Mouse (Mus musculus) hindbrain, postnatal 0 days (tissue): ENCODE data around the gene H2-T24. TPM values are rescaled to one million over a fixed set of nuclear protein-coding genes. Genes with fewer than 3 reads are reported as not detected.
A peak's percentile ranks its signal among the peaks of the same experiment; 100 is the strongest.

Experiments used
- ATAC-seq: fragments of 200-750 bp; cut with Nextera tagmentation; 2 replicates; pipeline ENCODE4 v1.8.0; 2017; ENCODE audit warnings: mild to moderate bottlenecking, moderate TSS enrichment, moderate library complexity
- DNase-seq: peaks from one replicate; pipeline ENCODE4 v3.0.0-alpha.2; 2015; ENCODE audit warnings: low spot score
- H3K27ac ChIP-seq: fragments of 300-500 bp; sonication (generic); 2 replicates; pipeline ENCODE4 v1.5.1; 2014; ENCODE audit warnings: mild to moderate bottlenecking
- H3K27me3 ChIP-seq: fragments of 300-500 bp; sonication (generic); 2 replicates; pipeline ENCODE4 v1.6.1; 2014; ENCODE audit warnings: low read length, mixed read lengths; ENCODE audit not compliant: insufficient read depth
- H3K36me3 ChIP-seq: fragments of 300-500 bp; sonication (generic); 2 replicates; pipeline ENCODE4 v1.6.1; 2014; ENCODE audit warnings: low read length, mixed read lengths; ENCODE audit not compliant: insufficient read depth
- H3K4me1 ChIP-seq: fragments of 300-500 bp; sonication (generic); 2 replicates; pipeline ENCODE4 v1.6.1; 2014; ENCODE audit warnings: antibody characterized with exemption, low read length, mixed read lengths; ENCODE audit not compliant: insufficient read depth
- H3K4me2 ChIP-seq: fragments of 300-500 bp; sonication (generic); 2 replicates; pipeline ENCODE4 v1.6.1; 2014; ENCODE audit warnings: low read depth, mild to moderate bottlenecking, low read length, moderate library complexity, mixed read lengths
- H3K4me3 ChIP-seq: fragments of 300-500 bp; sonication (generic); 2 replicates; pipeline ENCODE4 v1.5.1; 2014; ENCODE audit warnings: low read length
- H3K9ac ChIP-seq: fragments of 300-500 bp; sonication (generic); replicated peaks from 2 replicates; pipeline ENCODE4 v1.6.1; 2014; ENCODE audit warnings: mild to moderate bottlenecking, low read length, moderate library complexity, mixed read lengths
- H3K9me3 ChIP-seq: fragments of 300-500 bp; sonication (generic); 2 replicates; pipeline ENCODE4 v1.6.1; 2016; ENCODE audit warnings: low read length, mixed read lengths
- CTCF ChIP-seq: IDR thresholded peaks from 2 replicates; pipeline ENCODE4 v1.5.1; 2016; ENCODE audit warnings: antibody characterized with exemption, control low read depth, low read depth
- WGBS: fragments of 180-500 bp; shearing (Covaris S2); extraction: QIAGEN DNeasy Blood & Tissue Kit; methylation state at CpG from one replicate; pipeline ENCODE4 v1.1.7; 2014; 5-methylcytosine and 5-hydroxymethylcytosine counted together
- polyA plus RNA-seq: library from polyadenylated mRNA; unstranded; fragments of >200 nt; fragmentation: Nextera tagmentation; extraction: Ambion mirVana; gene quantifications from 2 replicates; pipeline ENCODE4 v1.2.1, GENCODE M21; 2015
- total RNA-seq: library from RNA; depleted of rRNA; stranded (reverse); fragments of >200 nt; gene quantifications from 2 replicates; pipeline ENCODE4 v1.2.3, GENCODE M21; 2014

Gene H2-T24
- total and polyA plus RNA-seq, 2 experiments from 2014 or later = 0.10 to 7.1 TPM

DNA sequence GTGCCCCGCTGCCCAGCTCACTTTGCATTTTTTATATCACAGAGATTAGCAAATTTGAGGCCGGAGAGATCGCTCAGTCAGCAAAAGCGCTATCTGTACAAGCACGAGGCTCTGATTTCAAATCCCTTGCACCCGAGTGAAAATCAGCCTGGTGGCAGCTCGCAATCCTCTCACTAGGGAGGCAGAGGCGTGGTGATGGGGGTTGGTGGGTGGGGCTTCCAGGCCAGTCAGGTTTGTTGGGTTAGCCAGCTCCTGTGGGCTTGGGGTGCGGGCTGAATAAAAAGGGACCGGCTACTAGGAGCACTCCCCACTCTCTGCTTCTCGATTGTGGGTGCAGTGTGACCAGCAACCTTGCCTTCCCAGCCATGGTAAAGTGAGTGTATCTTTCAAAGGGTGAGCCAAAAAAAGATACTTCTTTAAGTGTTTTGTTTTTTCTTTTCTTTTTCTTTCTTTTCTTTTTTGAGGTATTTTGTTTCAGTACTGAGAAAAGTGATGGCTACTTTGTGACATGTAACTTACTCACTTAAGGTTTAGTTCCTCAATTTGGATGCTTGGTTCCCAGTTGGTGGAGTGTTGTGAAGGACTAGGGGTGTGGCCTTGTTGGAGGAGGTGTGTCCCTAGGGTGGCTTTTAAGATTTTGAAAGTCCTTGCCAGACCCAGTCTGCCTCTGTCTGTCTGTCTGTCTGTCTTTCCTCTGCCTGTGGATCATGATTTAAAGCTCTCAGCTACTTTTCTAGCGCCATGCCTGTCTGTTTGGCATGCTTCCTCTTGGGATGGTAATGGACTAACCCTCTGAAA is 22.4 kb downstream of the H2-T24 start:
- H3K9ac ChIP-seq = no peak overlapping the region
- H3K4me2 ChIP-seq = no peak overlapping the region

GRCm38 (mm10) chr17:35996949-35997348 is 23.4 kb downstream of the H2-T24 start:
- TF ChIP-seq CTCF = peak; percentile 100

More for the DNA sequence above, 22.4 kb downstream of the H2-T24 start:
- Histone ChIP-seq H3K36me3 (no peaks in the 10 kb centered on the region), H3K27ac (no peak overlapping the region), H3K27me3 (no peaks in the 10 kb centered on the region), H3K4me1 (no peaks in the 10 kb centered on the region), H3K9me3 (no peaks in the 10 kb centered on the region), H3K4me3 (no peak overlapping the region)
- ATAC-seq (no peak), DNase-seq (no peak)
- no peak for TF ChIP-seq CTCF
- WGBS = 52% methylated on average over 12 of the region's 12 CpGs

GRCm38 (mm10) chr17:35994879-35995240 is 25.5 kb downstream of the H2-T24 start:
- no peak for TF ChIP-seq CTCF
- peak overlapping the region; percentile 65 for H3K9ac ChIP-seq
- H3K9me3 ChIP-seq = no peaks in the 10 kb centered on the region
- DNase-seq (peak; percentile 23), ATAC-seq (no peak)
- no peaks in the 10 kb centered on the region for H3K4me1 ChIP-seq
- H3K4me2 ChIP-seq = peak overlapping the region; percentile 66
- 3% methylated on average over 14 of the region's 14 CpGs for WGBS
- peak overlapping the region; percentile 57 for H3K4me3 ChIP-seq
- peak overlapping the region; percentile 77 for H3K27ac ChIP-seq
- H3K36me3 ChIP-seq = no peaks in the 10 kb centered on the region
- H3K27me3 ChIP-seq = no peaks in the 10 kb centered on the region

More at GRCm38 (mm10) chr17:35996949-35997348, 23.4 kb downstream of the H2-T24 start:
- no peak overlapping the region for H3K27ac ChIP-seq
- H3K4me3 ChIP-seq = no peak overlapping the region
- ATAC-seq (peak; percentile 68), DNase-seq (peak; percentile 96)
- no peak overlapping the region for H3K4me2 ChIP-seq
- no peaks in the 10 kb centered on the region for H3K9me3 ChIP-seq
- H3K27me3 ChIP-seq = no peaks in the 10 kb centered on the region
- H3K36me3 ChIP-seq = no peaks in the 10 kb centered on the region
- 2% methylated on average over 11 of the region's 11 CpGs for whole genome bisulfite sequencing
- H3K9ac ChIP-seq = no peak overlapping the region
- no peaks in the 10 kb centered on the region for H3K4me1 ChIP-seq

DNA sequence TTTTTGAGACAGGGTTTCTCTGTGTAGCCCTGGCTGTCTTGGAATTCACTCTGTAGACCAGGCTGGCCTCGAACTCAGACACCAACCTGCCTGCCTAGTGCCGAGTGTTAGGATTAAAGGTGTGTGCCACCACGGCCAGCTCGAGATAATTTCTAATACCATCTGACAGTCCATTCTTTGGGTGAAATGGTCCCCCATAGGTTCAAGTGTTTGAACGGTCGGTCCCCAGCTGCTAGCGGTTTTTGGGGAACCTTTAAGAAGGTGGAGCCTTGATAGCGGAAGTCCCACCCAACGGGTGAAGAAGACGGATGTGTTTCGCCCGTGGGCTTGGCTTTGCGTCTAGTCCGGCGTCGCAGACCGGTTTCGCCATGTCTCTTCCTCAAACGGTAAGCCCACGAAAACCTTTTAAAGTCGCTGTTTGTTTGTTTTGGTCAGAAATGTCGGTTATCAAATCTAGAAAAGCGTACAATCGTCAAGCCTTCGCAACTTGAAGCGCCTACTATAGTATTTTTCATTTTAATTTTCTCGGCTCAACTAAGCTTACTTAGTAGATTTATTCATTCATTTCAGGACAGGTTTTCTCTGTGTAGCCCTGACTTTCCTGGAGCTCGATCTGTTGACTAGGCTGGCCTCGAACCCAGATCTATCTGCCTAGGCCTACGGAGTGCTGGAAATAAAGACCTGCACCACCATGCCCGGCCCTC is 26.0 kb downstream of the H2-T24 start:
- peak overlapping the region; percentile 65 for H3K9ac ChIP-seq
- peak overlapping the region; percentile 77 for H3K27ac ChIP-seq
- H3K27me3 ChIP-seq = no peaks in the 10 kb centered on the region
- peak overlapping the region; percentile 57 for H3K4me3 ChIP-seq
- whole genome bisulfite sequencing = 3% methylated on average over 31 of the region's 31 CpGs
- H3K4me1 ChIP-seq = no peaks in the 10 kb centered on the region
- no peaks in the 10 kb centered on the region for H3K9me3 ChIP-seq
- ATAC-seq = peak; percentile 65
- no peak for TF ChIP-seq CTCF
- H3K4me2 ChIP-seq = peak overlapping the region; percentile 66
- H3K36me3 ChIP-seq = 0 out of 2 replicates have a peak, but pooled peaks cover under 1% of the 10 kb centered on the region
- DNase-seq = peak; percentile 94

DNA sequence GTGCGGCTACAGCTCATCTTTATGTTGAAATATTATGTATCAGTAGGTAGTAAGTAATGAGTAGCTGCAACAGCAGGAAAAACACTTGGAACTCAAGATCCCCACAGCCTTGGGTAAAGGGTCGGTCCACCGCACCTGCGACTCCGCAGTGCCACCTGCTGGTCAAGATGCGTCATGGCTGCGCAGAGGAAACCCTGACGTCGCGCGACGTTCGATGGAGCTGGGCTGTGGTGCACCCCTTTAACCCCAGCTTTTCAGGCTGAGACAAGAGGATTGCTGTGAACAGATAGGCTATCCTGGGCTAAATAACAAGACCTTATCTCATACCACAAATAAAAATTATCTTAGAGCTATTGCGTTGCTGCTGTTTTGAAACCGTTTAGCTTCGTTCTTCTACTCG is 26.7 kb downstream of the H2-T24 start:
- Histone ChIP-seq H3K9ac (no peak overlapping the region; the same call in 1 of the 2 replicates), H3K9me3 (no peaks in the 10 kb centered on the region), H3K4me3 (peak overlapping the region; percentile 57), H3K4me2 (peak overlapping the region; percentile 66), H3K4me1 (no peaks in the 10 kb centered on the region), H3K27ac (peak overlapping the region; percentile 77; the same call in 1 of the 2 replicates), H3K36me3 (peaks cover 7% of the 10 kb centered on the region), H3K27me3 (no peaks in the 10 kb centered on the region)
- peak; percentile 93 for DNase-seq
- WGBS = 7% methylated on average over 17 of the region's 17 CpGs
- ATAC-seq = peak; percentile 77
- TF ChIP-seq CTCF = peak; percentile 99

DNA sequence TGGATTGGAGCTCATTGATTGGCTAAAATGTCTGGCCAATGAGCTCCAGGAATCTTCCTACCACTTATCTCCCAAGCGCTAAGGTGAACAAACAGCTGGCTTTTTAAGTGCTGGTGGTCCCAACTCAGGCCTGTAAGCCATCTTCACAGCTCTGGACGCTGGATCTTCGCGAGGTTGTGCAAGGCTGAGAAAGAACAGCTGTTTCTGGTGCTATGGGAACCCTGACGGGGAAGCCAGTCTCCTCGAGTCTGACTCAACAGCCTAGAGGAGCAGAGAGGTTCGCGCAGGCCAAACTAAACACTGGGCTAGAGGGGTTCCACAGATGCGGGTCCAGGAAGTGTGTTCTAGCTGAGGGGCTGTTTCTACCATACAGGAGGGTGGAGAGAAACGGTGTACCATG is 28.6 kb downstream of the H2-T24 start:
- Histone ChIP-seq H3K27me3 (no peaks in the 10 kb centered on the region), H3K4me1 (no peaks in the 10 kb centered on the region), H3K4me3 (no peak overlapping the region), H3K27ac (no peak overlapping the region), H3K9ac (no peak overlapping the region), H3K9me3 (no peaks in the 10 kb centered on the region), H3K36me3 (peaks cover 23% of the 10 kb centered on the region), H3K4me2 (no peak overlapping the region)
- no peak for TF ChIP-seq CTCF
- no peak for ATAC-seq
- no peak for DNase-seq
- WGBS = 52% methylated on average over 10 of the region's 10 CpGs
